Mouse (Mus musculus): Measurements from ENCODE around the gene Nbl1. TPM values are rescaled to one million over a fixed set of nuclear protein-coding genes. Genes with fewer than 3 reads are reported as not detected.

Nbl1 gene
- polyA plus RNA-seq (2014; fragmentation: Illumina TruSeq; extraction: RNeasy Lipid Tissue Mini Kit (QIAGEN cat#74804); ENCODE audit: low read depth, low replicate concordance): 0.48 TPM

GRCm38 (mm10) chr4:139092356-139093195 is at the start of gene Nbl1:
Gene Nbl1 (minus strand): TSS chr4:139092993.

GRCm38 (mm10) chr4:139130701-139131549 is 38.1 kb upstream of the Nbl1 start, which contains the start of gene Minos1:
Gene Minos1 (minus strand): TSS chr4:139131113.

GRCm38 (mm10) chr4:139075041-139075711 is 17.6 kb downstream of the Nbl1 start, which contains the start of gene Htr6:
Gene Htr6 (minus strand): TSS chr4:139075570.

Other genes with a start within 250 kb of the Nbl1 start
- 12.3 TPM for gene Pla2g5, start 229.5 kb downstream of the Nbl1 start, polyA plus RNA-seq (2014; fragmentation: Illumina TruSeq; extraction: RNeasy Lipid Tissue Mini Kit (QIAGEN cat#74804); ENCODE audit: low read depth, low replicate concordance)
- gene Gm13030, start 219.0 kb downstream of the Nbl1 start, polyA plus RNA-seq (2014; fragmentation: Illumina TruSeq; extraction: RNeasy Lipid Tissue Mini Kit (QIAGEN cat#74804); ENCODE audit: low read depth, low replicate concordance): not detected
- gene Pla2g2e, start 215.1 kb downstream of the Nbl1 start, polyA plus RNA-seq (2014; fragmentation: Illumina TruSeq; extraction: RNeasy Lipid Tissue Mini Kit (QIAGEN cat#74804); ENCODE audit: low read depth, low replicate concordance): not detected
- gene Otud3, start 179.0 kb downstream of the Nbl1 start, polyA plus RNA-seq (2014; fragmentation: Illumina TruSeq; extraction: RNeasy Lipid Tissue Mini Kit (QIAGEN cat#74804); ENCODE audit: low read depth, low replicate concordance): 19.9 TPM
- gene Rnf186, start 125.9 kb downstream of the Nbl1 start, polyA plus RNA-seq (2014; fragmentation: Illumina TruSeq; extraction: RNeasy Lipid Tissue Mini Kit (QIAGEN cat#74804); ENCODE audit: low read depth, low replicate concordance): not detected
- 0.85 TPM for gene Tmco4, start 120.1 kb downstream of the Nbl1 start, polyA plus RNA-seq (2014; fragmentation: Illumina TruSeq; extraction: RNeasy Lipid Tissue Mini Kit (QIAGEN cat#74804); ENCODE audit: low read depth, low replicate concordance)
- gene Htr6, start 17.4 kb downstream of the Nbl1 start, polyA plus RNA-seq (2014; fragmentation: Illumina TruSeq; extraction: RNeasy Lipid Tissue Mini Kit (QIAGEN cat#74804); ENCODE audit: low read depth, low replicate concordance): not detected
- gene Minos1, start 38.1 kb upstream of the Nbl1 start, polyA plus RNA-seq (2014; fragmentation: Illumina TruSeq; extraction: RNeasy Lipid Tissue Mini Kit (QIAGEN cat#74804); ENCODE audit: low read depth, low replicate concordance): 306 TPM
- 71.7 TPM for gene Capzb, start 99.9 kb upstream of the Nbl1 start, polyA plus RNA-seq (2014; fragmentation: Illumina TruSeq; extraction: RNeasy Lipid Tissue Mini Kit (QIAGEN cat#74804); ENCODE audit: low read depth, low replicate concordance)
- 0.41 TPM for gene Pqlc2, start 217.7 kb upstream of the Nbl1 start, polyA plus RNA-seq (2014; fragmentation: Illumina TruSeq; extraction: RNeasy Lipid Tissue Mini Kit (QIAGEN cat#74804); ENCODE audit: low read depth, low replicate concordance)
- 0.69 TPM for gene Akr7a5, start 217.8 kb upstream of the Nbl1 start, polyA plus RNA-seq (2014; fragmentation: Illumina TruSeq; extraction: RNeasy Lipid Tissue Mini Kit (QIAGEN cat#74804); ENCODE audit: low read depth, low replicate concordance)